Mouse (Mus musculus) intestine, embryonic 16.5 days (tissue): ENCODE measurements around the gene Pdhx. TPM values are rescaled to one million over a fixed set of nuclear protein-coding genes. Genes with fewer than 3 reads are reported as not detected.

Experiments
- ATAC-seq: fragments of 200-750 bp; cut with Nextera tagmentation; 2 replicates; pipeline ENCODE4 v1.8.0; 2017; ENCODE audit warnings: moderate TSS enrichment, moderate library complexity
- H3K27ac ChIP-seq: fragments of 300-500 bp; sonication (generic); 2 replicates; pipeline ENCODE4 v1.5.1; 2014; ENCODE audit warnings: mild to moderate bottlenecking, low read length
- H3K27me3 ChIP-seq: fragments of 300-500 bp; sonication (generic); replicated peaks from 2 replicates; pipeline ENCODE4 v1.6.1; 2014; ENCODE audit warnings: low read length, control low read depth, mixed read lengths; ENCODE audit not compliant: control insufficient read depth, insufficient read depth
- H3K36me3 ChIP-seq: fragments of 300-500 bp; sonication (generic); 2 replicates; pipeline ENCODE4 v1.6.1; 2014; ENCODE audit warnings: low read length, control low read depth; ENCODE audit not compliant: control insufficient read depth, insufficient read depth
- H3K4me1 ChIP-seq: fragments of 300-500 bp; sonication (generic); 2 replicates; pipeline ENCODE4 v1.6.1; 2014; ENCODE audit warnings: low read length, control low read depth, mixed read lengths; ENCODE audit not compliant: control insufficient read depth, insufficient read depth
- H3K4me2 ChIP-seq: fragments of 300-500 bp; sonication (generic); 2 replicates; pipeline ENCODE4 v1.6.1; 2014; ENCODE audit warnings: low read depth, low read length, control low read depth
- H3K4me3 ChIP-seq: fragments of 300-500 bp; sonication (generic); 2 replicates; pipeline ENCODE4 v1.5.1; 2014; ENCODE audit warnings: mild to moderate bottlenecking, low read length
- H3K9ac ChIP-seq: fragments of 300-500 bp; sonication (generic); 2 replicates; pipeline ENCODE4 v1.6.1; 2014; ENCODE audit warnings: low read depth, low read length
- H3K9me3 ChIP-seq: fragments of 300-500 bp; sonication (generic); 2 replicates; pipeline ENCODE4 v1.6.1; 2016; ENCODE audit warnings: low read length, control low read depth; ENCODE audit not compliant: control insufficient read depth
- WGBS: fragments of 180-500 bp; shearing (Covaris S2); extraction: QIAGEN DNeasy Blood & Tissue Kit; methylation state at CpG from one replicate; pipeline ENCODE4 v1.1.7; 2014; 5-methylcytosine and 5-hydroxymethylcytosine counted together
- polyA plus RNA-seq: library from polyadenylated mRNA; unstranded; fragments of >200 nt; fragmentation: Nextera tagmentation; extraction: Ambion mirVana; gene quantifications from 2 replicates; pipeline ENCODE4 v1.2.1, GENCODE M21; 2015

Pdhx gene
- polyA plus RNA-seq, 1 experiment from 2014 or later, result 37.7 TPM

GRCm38 (mm10) chr2:103086432-103086831, 13.1 kb upstream of the Pdhx start:
- WGBS, result 4% methylated on average over 1 of the region's 1 CpGs
- Histone ChIP-seq H3K36me3 (0 out of 2 replicates have a peak, but pooled peaks cover 3% of the 10 kb centered on the region), H3K27me3 (no peaks in the 10 kb centered on the region), H3K4me2 (no peak overlapping the region), H3K9me3 (no peaks in the 10 kb centered on the region), H3K4me1 (no peaks in the 10 kb centered on the region), H3K9ac (no peak overlapping the region), H3K4me3 (no peak overlapping the region), H3K27ac (no peak overlapping the region)
- no peak for ATAC-seq

GRCm38 (mm10) chr2:103085633-103086032, 12.3 kb upstream of the Pdhx start:
- no peak for ATAC-seq
- H3K4me2 ChIP-seq, result no peak overlapping the region
- no peak overlapping the region for H3K9ac ChIP-seq
- H3K4me3 ChIP-seq, result no peak overlapping the region
- H3K27me3 ChIP-seq, result no peaks in the 10 kb centered on the region
- H3K9me3 ChIP-seq, result no peaks in the 10 kb centered on the region
- WGBS, result 78% methylated on average over 10 of the region's 10 CpGs
- H3K36me3 ChIP-seq, result 0 out of 2 replicates have a peak, but pooled peaks cover 3% of the 10 kb centered on the region
- H3K4me1 ChIP-seq, result no peaks in the 10 kb centered on the region
- no peak overlapping the region for H3K27ac ChIP-seq

- Histone ChIP-seq H3K9me3 (no peaks in the 10 kb centered on the region), H3K36me3 (0 out of 2 replicates have a peak, but pooled peaks cover 3% of the 10 kb centered on the region), H3K4me2 (no peak overlapping the region), H3K9ac (no peak overlapping the region), H3K27ac (no peak overlapping the region), H3K27me3 (no peaks in the 10 kb centered on the region), H3K4me3 (no peak overlapping the region), H3K4me1 (no peaks in the 10 kb centered on the region)
- WGBS, result 57% methylated on average over 5 of the region's 5 CpGs
- no peak for ATAC-seq
These were observed 11.1 kb upstream of the Pdhx start for GRCm38 (mm10) chr2:103084451-103084850.

GRCm38 (mm10) chr2:103082853-103083252, 9.5 kb upstream of the Pdhx start:
- H3K36me3 ChIP-seq, result 0 out of 2 replicates have a peak, but pooled peaks cover 3% of the 10 kb centered on the region
- H3K9ac ChIP-seq, result no peak overlapping the region
- H3K4me3 ChIP-seq, result no peak overlapping the region
- 79% methylated on average over 7 of the region's 7 CpGs for WGBS
- no peaks in the 10 kb centered on the region for H3K4me1 ChIP-seq
- H3K27ac ChIP-seq, result no peak overlapping the region
- H3K4me2 ChIP-seq, result no peak overlapping the region
- no peak for ATAC-seq
- no peaks in the 10 kb centered on the region for H3K27me3 ChIP-seq
- no peaks in the 10 kb centered on the region for H3K9me3 ChIP-seq

DNA sequence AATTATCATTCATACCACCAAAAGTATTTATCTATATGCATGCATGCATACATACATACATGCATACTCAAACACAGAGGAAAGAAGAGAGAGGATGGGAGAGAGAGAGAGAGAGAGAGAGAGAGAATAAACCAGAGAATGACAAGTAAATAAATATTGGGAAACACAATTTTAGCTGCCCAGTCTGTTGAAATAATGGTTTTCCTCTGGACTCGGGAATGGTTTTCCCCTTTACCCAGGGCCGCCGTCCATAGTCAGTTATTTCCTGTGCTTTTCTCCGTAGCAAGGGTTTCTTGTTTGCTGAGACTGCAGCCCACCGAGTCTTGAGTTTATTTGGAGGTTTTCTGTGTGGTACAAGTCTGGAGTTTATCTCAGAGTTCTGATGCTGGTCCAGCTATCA, 8.4 kb upstream of the Pdhx start:
- Histone ChIP-seq H3K4me1 (no peaks in the 10 kb centered on the region), H3K36me3 (no peaks in the 10 kb centered on the region), H3K9me3 (no peaks in the 10 kb centered on the region), H3K4me2 (no peak overlapping the region), H3K27ac (no peak overlapping the region), H3K9ac (no peak overlapping the region), H3K27me3 (no peaks in the 10 kb centered on the region), H3K4me3 (no peak overlapping the region)
- 72% methylated on average over 5 of the region's 5 CpGs for WGBS
- no peak for ATAC-seq

DNA sequence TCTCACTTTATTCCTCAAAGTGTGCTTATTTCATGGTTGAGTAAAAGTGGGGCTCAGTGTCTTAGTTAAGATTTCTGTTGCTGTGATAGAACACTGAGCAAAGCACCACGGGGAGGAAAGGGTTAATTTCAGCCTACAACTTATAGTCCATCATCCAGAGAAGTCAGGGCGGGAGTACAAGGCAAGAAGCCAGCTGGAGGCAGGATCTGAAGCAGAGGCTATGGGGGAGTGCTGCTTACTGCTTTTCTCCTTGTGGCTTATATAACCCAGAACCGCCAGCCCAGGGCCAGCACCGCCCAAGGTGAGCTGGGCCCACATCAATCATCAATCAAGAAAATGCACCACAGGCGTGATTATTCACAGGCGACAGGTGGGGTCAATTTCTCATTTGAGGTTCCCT, 7.8 kb upstream of the Pdhx start:
- H3K4me3 ChIP-seq, result no peak overlapping the region
- no peaks in the 10 kb centered on the region for H3K4me1 ChIP-seq
- WGBS, result 62% methylated on average over 6 of the region's 6 CpGs
- H3K4me2 ChIP-seq, result no peak overlapping the region
- no peak for ATAC-seq
- no peaks in the 10 kb centered on the region for H3K9me3 ChIP-seq
- no peaks in the 10 kb centered on the region for H3K27me3 ChIP-seq
- H3K36me3 ChIP-seq, result no peaks in the 10 kb centered on the region
- no peak overlapping the region for H3K27ac ChIP-seq
- H3K9ac ChIP-seq, result no peak overlapping the region

DNA sequence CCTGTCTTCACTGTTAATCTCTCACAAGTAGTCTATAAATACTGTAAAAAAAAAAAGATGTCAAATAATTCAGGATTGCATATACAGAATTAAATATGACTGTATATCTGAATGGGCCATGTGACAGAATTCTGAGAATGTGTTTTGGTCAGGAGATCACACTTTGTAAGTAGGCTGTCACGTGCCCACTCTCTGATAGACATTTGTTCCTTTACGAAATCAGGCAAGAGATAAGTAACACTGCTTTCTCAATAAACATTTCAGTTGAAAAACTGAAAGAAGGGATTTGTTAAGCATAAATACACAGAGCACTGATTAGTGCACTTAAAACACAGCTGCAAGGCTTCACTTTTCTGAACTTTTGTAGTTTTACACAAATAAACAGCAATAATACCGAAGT, 2.7 kb downstream of the Pdhx start:
- no peaks in the 10 kb centered on the region for H3K36me3 ChIP-seq
- H3K9ac ChIP-seq, result no peak overlapping the region
- no peak overlapping the region for H3K4me2 ChIP-seq
- H3K4me1 ChIP-seq, result no peaks in the 10 kb centered on the region
- H3K27me3 ChIP-seq, result no peaks in the 10 kb centered on the region
- no peak overlapping the region for H3K27ac ChIP-seq
- WGBS, result 58% methylated on average over 3 of the region's 3 CpGs
- no peaks in the 10 kb centered on the region for H3K9me3 ChIP-seq
- ATAC-seq, result no peak
- no peak overlapping the region for H3K4me3 ChIP-seq

DNA sequence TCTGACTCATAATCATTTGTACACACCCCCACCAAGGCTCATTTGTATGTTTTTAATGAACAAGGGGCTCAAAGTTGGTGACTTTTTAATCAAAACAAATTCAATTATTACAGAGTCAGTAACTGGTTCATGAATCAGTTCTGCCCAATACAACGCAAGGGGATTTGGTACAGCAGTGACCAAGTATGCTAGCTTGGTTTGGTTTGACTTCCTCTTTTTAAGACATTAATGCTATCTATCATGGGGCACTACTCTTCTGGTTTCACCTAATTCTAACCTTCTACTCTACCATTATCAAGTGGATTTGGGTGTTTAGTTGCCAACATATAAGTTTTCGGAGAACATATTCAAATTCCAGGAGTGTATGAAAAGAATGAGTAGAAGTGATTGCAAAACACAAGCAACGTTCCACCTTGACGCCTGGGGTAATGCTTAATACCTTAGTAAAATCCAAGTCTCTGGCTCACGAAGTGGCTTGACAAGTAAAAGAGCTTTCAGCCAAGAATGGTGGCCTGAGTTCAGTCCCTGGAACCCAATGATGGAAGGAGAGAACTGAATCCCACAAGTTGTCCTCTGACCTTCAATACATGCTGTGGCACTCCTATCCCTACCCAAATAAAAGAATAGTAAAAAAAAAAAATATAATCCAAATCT, 3.4 kb downstream of the Pdhx start:
- Histone ChIP-seq H3K9ac (no peak overlapping the region), H3K9me3 (no peaks in the 10 kb centered on the region), H3K4me3 (no peak overlapping the region), H3K27me3 (no peaks in the 10 kb centered on the region), H3K27ac (no peak overlapping the region), H3K4me1 (no peaks in the 10 kb centered on the region), H3K36me3 (no peaks in the 10 kb centered on the region), H3K4me2 (no peak overlapping the region)
- 96% methylated on average over 5 of the region's 5 CpGs for WGBS
- ATAC-seq, result no peak

GRCm38 (mm10) chr2:103068602-103069001, 4.7 kb downstream of the Pdhx start:
- no peak overlapping the region for H3K9ac ChIP-seq
- H3K27ac ChIP-seq, result no peak overlapping the region
- H3K4me3 ChIP-seq, result no peak overlapping the region
- no peaks in the 10 kb centered on the region for H3K27me3 ChIP-seq
- no peak for ATAC-seq
- no peak overlapping the region for H3K4me2 ChIP-seq
- no peaks in the 10 kb centered on the region for H3K4me1 ChIP-seq
- no peaks in the 10 kb centered on the region for H3K9me3 ChIP-seq
- no peaks in the 10 kb centered on the region for H3K36me3 ChIP-seq
- WGBS, result 58% methylated on average over 1 of the region's 1 CpGs
